Mouse (Mus musculus): ENCODE data around the gene Zfyve21. TPM values are rescaled to one million over a fixed set of nuclear protein-coding genes. Genes with fewer than 3 reads are reported as not detected.

Gene Zfyve21
- polyA plus RNA-seq, 1 experiment from 2014 or later: 88.6 TPM

- ATAC-seq (ENCODE audit: insufficient number of reproducible peaks, insufficient read depth, low FRiP score, low TSS enrichment, low read depth): no peak
- H3K36me3 ChIP-seq: no peaks in the 10 kb centered on the region; the same call in 1 of the 2 replicates
- no peaks in the 10 kb centered on the region for H3K27me3 ChIP-seq
- H3K4me2 ChIP-seq: no peak overlapping the region
- H3K27ac ChIP-seq: no peak overlapping the region
- WGBS: 68% methylated on average over 9 of the region's 9 CpGs
- H3K4me1 ChIP-seq (replicated peaks): peaks cover 5% of the 10 kb centered on the region; the same call in 1 of the 2 replicates
- H3K9me3 ChIP-seq: no peaks in the 10 kb centered on the region
- no peak overlapping the region for H3K4me3 ChIP-seq (replicated peaks)
- no peak overlapping the region for H3K9ac ChIP-seq (replicated peaks)
Measured at GRCm38 (mm10) chr12:111848300-111848798, 34.4 kb downstream of the Zfyve21 start.

DNA sequence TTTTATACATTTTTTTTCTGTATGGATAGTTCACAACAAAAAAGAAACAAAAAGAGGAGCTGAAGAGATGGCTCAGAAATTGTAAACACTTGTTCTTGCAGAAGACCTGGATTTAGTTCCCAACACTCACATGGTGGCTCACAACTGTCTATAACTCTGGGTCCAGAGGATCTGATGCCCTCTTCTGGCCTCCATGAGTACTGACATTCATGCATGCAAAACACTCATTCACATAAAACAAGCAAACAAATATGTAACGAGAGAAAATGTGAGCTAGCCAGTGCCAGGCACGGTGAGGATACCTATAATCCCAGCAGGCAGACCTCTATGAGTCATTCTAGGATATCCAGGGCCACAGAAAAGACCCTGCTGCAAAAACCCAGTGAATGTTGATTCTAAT, 37.3 kb downstream of the Zfyve21 start:
- Histone ChIP-seq H3K27me3 (no peaks in the 10 kb centered on the region), H3K9ac (replicated peaks) (no peak overlapping the region), H3K9me3 (no peaks in the 10 kb centered on the region), H3K4me1 (replicated peaks) (peaks cover 5% of the 10 kb centered on the region; the same call in 1 of the 2 replicates), H3K4me2 (no peak overlapping the region), H3K36me3 (no peaks in the 10 kb centered on the region; the same call in 1 of the 2 replicates), H3K27ac (no peak overlapping the region), H3K4me3 (replicated peaks) (no peak overlapping the region)
- WGBS: 47% methylated on average over 2 of the region's 2 CpGs
- no peak for ATAC-seq (ENCODE audit: insufficient number of reproducible peaks, insufficient read depth, low FRiP score, low TSS enrichment, low read depth)

DNA sequence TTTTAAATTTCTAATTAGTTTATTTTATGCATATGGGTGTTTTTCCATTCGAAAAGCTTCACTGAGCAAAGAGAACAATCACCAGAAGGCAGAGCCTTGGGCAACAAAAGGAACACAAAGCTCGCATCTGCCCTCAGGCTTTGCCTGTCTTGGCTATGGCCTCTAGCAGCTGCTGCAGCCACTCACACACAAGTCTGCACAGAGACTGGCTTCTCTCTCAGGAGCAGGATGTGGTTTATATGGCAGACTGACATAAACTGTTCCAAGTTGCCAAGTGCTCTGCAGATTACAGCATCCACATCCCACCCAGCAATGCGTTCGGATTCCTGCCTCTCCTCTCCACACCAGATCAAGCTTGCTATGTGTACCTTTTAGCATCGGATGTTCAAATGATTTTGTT, 37.8 kb downstream of the Zfyve21 start:
- no peak for ATAC-seq (ENCODE audit: insufficient number of reproducible peaks, insufficient read depth, low FRiP score, low TSS enrichment, low read depth)
- no peak overlapping the region for H3K4me3 ChIP-seq (replicated peaks)
- 85% methylated on average over 5 of the region's 5 CpGs for WGBS
- H3K27me3 ChIP-seq: no peaks in the 10 kb centered on the region
- no peaks in the 10 kb centered on the region; the same call in 1 of the 2 replicates for H3K36me3 ChIP-seq
- no peak overlapping the region for H3K9ac ChIP-seq (replicated peaks)
- H3K4me1 ChIP-seq (replicated peaks): peaks cover 5% of the 10 kb centered on the region; the same call in 1 of the 2 replicates
- H3K4me2 ChIP-seq: no peak overlapping the region
- H3K9me3 ChIP-seq: no peaks in the 10 kb centered on the region
- no peak overlapping the region for H3K27ac ChIP-seq

DNA sequence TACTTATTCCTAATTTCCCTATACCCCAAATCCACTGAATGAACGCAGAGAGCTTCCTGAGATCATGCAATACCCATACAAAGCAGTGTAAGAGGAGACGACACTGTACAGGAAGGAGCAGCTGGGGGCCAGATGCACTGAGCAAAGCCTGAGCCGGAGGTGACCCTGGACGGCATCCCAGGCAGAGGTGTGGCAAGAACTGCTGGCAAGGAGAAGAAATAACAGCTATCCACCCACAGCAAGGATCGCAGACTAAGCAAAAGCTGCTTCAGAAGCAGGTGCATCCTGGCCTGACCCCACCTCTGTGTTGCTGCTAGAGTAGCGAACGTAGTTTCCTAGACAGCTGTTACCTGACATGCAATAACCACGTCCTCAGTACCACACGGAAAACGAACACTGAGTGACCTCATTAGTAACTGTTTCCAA, 39.1 kb downstream of the Zfyve21 start:
- no peaks in the 10 kb centered on the region for H3K9me3 ChIP-seq
- ATAC-seq (ENCODE audit: insufficient number of reproducible peaks, insufficient read depth, low FRiP score, low TSS enrichment, low read depth): no peak
- H3K27me3 ChIP-seq: no peaks in the 10 kb centered on the region
- H3K4me1 ChIP-seq (replicated peaks): peaks cover 5% of the 10 kb centered on the region; the same call in 1 of the 2 replicates
- H3K36me3 ChIP-seq: peaks cover 3% of the 10 kb centered on the region
- no peak overlapping the region for H3K4me2 ChIP-seq
- no peak overlapping the region for H3K4me3 ChIP-seq (replicated peaks)
- no peak overlapping the region for H3K9ac ChIP-seq (replicated peaks)
- H3K27ac ChIP-seq: no peak overlapping the region
- WGBS: 45% methylated on average over 10 of the region's 10 CpGs

GRCm38 (mm10) chr12:111853546-111853945, 39.6 kb downstream of the Zfyve21 start:
- Histone ChIP-seq H3K27ac (no peak overlapping the region), H3K36me3 (peaks cover 3% of the 10 kb centered on the region), H3K4me1 (replicated peaks) (peaks cover 5% of the 10 kb centered on the region; the same call in 1 of the 2 replicates), H3K4me3 (replicated peaks) (no peak overlapping the region), H3K9me3 (no peaks in the 10 kb centered on the region), H3K4me2 (no peak overlapping the region), H3K9ac (replicated peaks) (no peak overlapping the region), H3K27me3 (no peaks in the 10 kb centered on the region)
- ATAC-seq (ENCODE audit: insufficient number of reproducible peaks, insufficient read depth, low FRiP score, low TSS enrichment, low read depth): no peak
- WGBS: 65% methylated on average over 4 of the region's 4 CpGs

DNA sequence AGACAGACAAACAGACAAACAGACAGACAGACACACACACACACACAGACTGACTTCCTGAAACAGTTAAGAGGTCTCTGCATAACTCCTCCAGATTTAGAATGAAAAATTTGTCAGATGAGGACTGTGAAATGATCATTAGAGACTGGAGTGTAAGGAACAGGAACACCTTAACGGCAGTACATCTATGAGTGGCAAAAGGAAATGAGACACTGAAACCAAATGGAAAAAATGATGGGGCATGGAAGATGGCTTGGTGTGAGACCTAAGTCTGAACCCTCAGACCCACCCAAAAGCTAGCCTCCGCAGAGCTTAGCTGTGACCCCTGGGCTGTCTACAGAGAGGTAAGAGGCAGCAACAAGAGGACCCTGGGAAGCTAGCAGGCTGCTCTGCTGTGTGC, 41.5 kb downstream of the Zfyve21 start:
- WGBS: 97% methylated on average over 2 of the region's 2 CpGs
- no peaks in the 10 kb centered on the region for H3K9me3 ChIP-seq
- H3K9ac ChIP-seq (replicated peaks): no peak overlapping the region
- H3K4me1 ChIP-seq (replicated peaks): peaks cover 5% of the 10 kb centered on the region; the same call in 1 of the 2 replicates
- no peak overlapping the region for H3K4me2 ChIP-seq
- peaks cover 3% of the 10 kb centered on the region; the same call in 1 of the 2 replicates for H3K36me3 ChIP-seq
- ATAC-seq (ENCODE audit: insufficient number of reproducible peaks, insufficient read depth, low FRiP score, low TSS enrichment, low read depth): no peak
- H3K27me3 ChIP-seq: no peaks in the 10 kb centered on the region
- no peak overlapping the region for H3K4me3 ChIP-seq (replicated peaks)
- H3K27ac ChIP-seq: no peak overlapping the region

DNA sequence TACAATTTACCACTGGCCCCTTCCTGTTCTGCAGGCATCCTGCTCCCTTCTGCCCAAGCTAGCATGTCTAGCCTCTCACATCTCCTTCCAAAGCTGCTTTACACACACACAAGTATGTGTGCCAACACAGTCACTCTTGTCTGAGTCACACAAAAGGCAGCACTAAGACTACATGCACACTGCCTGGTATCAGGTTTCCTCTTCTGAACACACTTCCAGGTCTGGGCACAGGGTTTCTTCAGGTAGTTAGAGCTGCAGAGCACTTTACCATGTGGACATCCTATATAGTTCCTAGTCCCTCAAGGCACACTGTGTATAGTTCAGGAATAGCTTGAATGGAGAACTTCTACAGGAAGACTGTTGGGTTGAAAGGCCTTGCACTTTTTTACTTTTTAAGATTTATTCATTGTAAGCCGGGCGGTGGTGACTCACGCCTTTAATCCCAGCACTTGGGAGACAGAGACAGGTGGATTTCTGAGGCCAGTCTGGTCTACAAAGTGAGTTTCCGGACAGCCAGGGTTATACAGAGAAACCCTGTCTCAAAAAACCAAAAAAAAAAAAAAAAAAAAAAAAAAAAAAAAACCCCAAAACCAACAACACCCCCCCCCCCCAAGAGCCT, 50.3 kb downstream of the Zfyve21 start:
- H3K4me2 ChIP-seq: no peak overlapping the region
- H3K9ac ChIP-seq (replicated peaks): no peak overlapping the region
- peaks cover 6% of the 10 kb centered on the region; the same call in 1 of the 2 replicates for H3K36me3 ChIP-seq
- H3K27ac ChIP-seq: no peak overlapping the region
- no peaks in the 10 kb centered on the region for H3K27me3 ChIP-seq
- WGBS: 86% methylated on average over 4 of the region's 4 CpGs
- no peak overlapping the region for H3K4me3 ChIP-seq (replicated peaks)
- H3K4me1 ChIP-seq (replicated peaks): no peaks in the 10 kb centered on the region
- ATAC-seq (ENCODE audit: insufficient number of reproducible peaks, insufficient read depth, low FRiP score, low TSS enrichment, low read depth): no peak
- H3K9me3 ChIP-seq: no peaks in the 10 kb centered on the region

GRCm38 (mm10) chr12:111869806-111870205, 55.8 kb downstream of the Zfyve21 start:
- no peak overlapping the region for H3K9ac ChIP-seq (replicated peaks)
- H3K4me3 ChIP-seq (replicated peaks): no peak overlapping the region
- H3K27ac ChIP-seq: no peak overlapping the region
- no peak overlapping the region for H3K4me2 ChIP-seq
- no peaks in the 10 kb centered on the region for H3K27me3 ChIP-seq
- WGBS: 87% methylated on average over 1 of the region's 1 CpGs
- ATAC-seq (ENCODE audit: insufficient number of reproducible peaks, insufficient read depth, low FRiP score, low TSS enrichment, low read depth): no peak
- H3K36me3 ChIP-seq: no peaks in the 10 kb centered on the region
- no peaks in the 10 kb centered on the region for H3K9me3 ChIP-seq
- H3K4me1 ChIP-seq (replicated peaks): no peaks in the 10 kb centered on the region

- Histone ChIP-seq H3K4me1 (replicated peaks) (no peaks in the 10 kb centered on the region), H3K27me3 (no peaks in the 10 kb centered on the region), H3K9me3 (no peaks in the 10 kb centered on the region), H3K9ac (replicated peaks) (no peak overlapping the region), H3K4me3 (replicated peaks) (no peak overlapping the region), H3K27ac (no peak overlapping the region), H3K36me3 (no peaks in the 10 kb centered on the region), H3K4me2 (no peak overlapping the region)
- 89% methylated on average over 7 of the region's 7 CpGs for WGBS
- no peak for ATAC-seq (ENCODE audit: insufficient number of reproducible peaks, insufficient read depth, low FRiP score, low TSS enrichment, low read depth)
Measured at GRCm38 (mm10) chr12:111870811-111871210, 56.8 kb downstream of the Zfyve21 start.

- H3K4me3 ChIP-seq (replicated peaks): no peak overlapping the region
- H3K4me2 ChIP-seq: no peak overlapping the region
- 86% methylated on average over 5 of the region's 5 CpGs for WGBS
- no peaks in the 10 kb centered on the region for H3K9me3 ChIP-seq
- no peak overlapping the region for H3K27ac ChIP-seq
- ATAC-seq (ENCODE audit: insufficient number of reproducible peaks, insufficient read depth, low FRiP score, low TSS enrichment, low read depth): no peak
- H3K9ac ChIP-seq (replicated peaks): no peak overlapping the region
- H3K4me1 ChIP-seq (replicated peaks): no peaks in the 10 kb centered on the region
- no peaks in the 10 kb centered on the region for H3K27me3 ChIP-seq
- H3K36me3 ChIP-seq: no peaks in the 10 kb centered on the region
Measured at GRCm38 (mm10) chr12:111872079-111872478, 58.1 kb downstream of the Zfyve21 start.

GRCm38 (mm10) chr12:111874601-111875140, 60.7 kb downstream of the Zfyve21 start:
- Histone ChIP-seq H3K36me3 (no peaks in the 10 kb centered on the region), H3K4me1 (replicated peaks) (no peaks in the 10 kb centered on the region), H3K4me3 (replicated peaks) (no peak overlapping the region), H3K4me2 (no peak overlapping the region), H3K9me3 (no peaks in the 10 kb centered on the region), H3K9ac (replicated peaks) (no peak overlapping the region), H3K27ac (no peak overlapping the region), H3K27me3 (no peaks in the 10 kb centered on the region)
- ATAC-seq (ENCODE audit: insufficient number of reproducible peaks, insufficient read depth, low FRiP score, low TSS enrichment, low read depth): no peak
- WGBS: 86% methylated on average over 1 of the region's 1 CpGs

Data from limb, embryonic 12.5 days (tissue).